Mouse (Mus musculus) bone marrow macrophage, adult 2 months (primary cell): ENCODE measurements around the gene Gabrb3.

Experiments used
- CTCF ChIP-seq: IDR thresholded peaks from 2 replicates; pipeline ENCODE4 v1.5.1; 2012; ENCODE audit warnings: low read depth, mild to moderate bottlenecking, low read length, moderate library complexity
- POLR2A ChIP-seq: IDR thresholded peaks from 2 replicates; pipeline ENCODE4 v1.6.1; 2012; ENCODE audit warnings: mild to moderate bottlenecking, low read depth, low read length, borderline replicate concordance

- TF ChIP-seq CTCF (no peak), POLR2A (no peak)
Observed at GRCm38 (mm10) chr7:57512955-57513354, 93.5 kb downstream of the Gabrb3 start.
